ENCODE assay signal across 9 mouse cellular contexts in genomic region chr11:22677337-22677736, GRCm38 (mm10).
A peak's percentile ranks its signal among the peaks of the same experiment; 100 is the strongest.
DNase-seq lines count a peak whose midpoint lies in the region; ATAC-seq and TF ChIP-seq lines count a peak whose summit lies in the region.
"Had no signal": no experiment of that assay in that cellular context is flagged by ENCODE, and none has a peak within 500 bp of the region (broad histone marks: within the 10 kb centered on the region; RNA-seq: fewer than 3 reads in every experiment).

No protein-coding gene starts in this region.

- WGBS in heart, postnatal 0 days: 30% methylated on average over 2 of the region's 2 CpGs
- 29% methylated on average over 2 of the region's 2 CpGs for WGBS in heart, embryonic 10.5 days

- ATAC-seq in heart, postnatal 0 days (ENCODE audit: insufficient read depth, low read depth): no peak

- H3K4me1 ChIP-seq in heart, postnatal 0 days (ENCODE audit: control insufficient read depth, insufficient read depth): no peaks in the 10 kb centered on the region; the same call in 1 of the 2 replicates
- no peaks in the 10 kb centered on the region for H3K4me1 ChIP-seq in heart, embryonic 10.5 days

- no peak for DNase-seq in heart, postnatal 0 days (ENCODE audit: low spot score)
- no peak for DNase-seq in heart, embryonic 10.5 days (ENCODE audit: low spot score)
- DNase-seq in ES-CJ7 (ENCODE audit: low read depth, low spot score): peak; percentile 55
- DNase-seq in kidney, adult 8-10 months: peak; percentile 73 to 80
- peak; percentile 34 for DNase-seq in skeletal muscle tissue, adult 2 months (ENCODE audit: low read depth, low spot score)
- no peak for DNase-seq in layer of hippocampus, postnatal 36 days
- no peak for DNase-seq in layer of hippocampus, adult 8-10 months (ENCODE audit: low spot score in 2 of 2)
- no peak for DNase-seq in frontal cortex, adult 2 months (ENCODE audit: extremely low spot score in 1 of 2, low spot score in 1 of 2)

- H3K36me3 ChIP-seq in heart, postnatal 0 days (replicated peaks; ENCODE audit: control insufficient read depth, insufficient read depth, low read length): no peaks in the 10 kb centered on the region
- no peaks in the 10 kb centered on the region for H3K36me3 ChIP-seq in heart, embryonic 10.5 days
- H3K36me3 ChIP-seq: heart, embryonic 13.5 days had no signal

- no peaks in the 10 kb centered on the region for H3K9me3 ChIP-seq in heart, postnatal 0 days (replicated peaks; ENCODE audit: control insufficient read depth, low read length)
- H3K9me3 ChIP-seq in heart, embryonic 10.5 days: no peaks in the 10 kb centered on the region
- H3K9me3 ChIP-seq: heart, embryonic 13.5 days had no signal

- no peak overlapping the region for H3K27ac ChIP-seq in heart, postnatal 0 days (ENCODE audit: low read depth)
- no peak overlapping the region for H3K27ac ChIP-seq in heart, embryonic 10.5 days
- H3K27ac ChIP-seq: heart, embryonic 13.5 days had no signal

- H3K4me2 ChIP-seq in heart, postnatal 0 days (ENCODE audit: low read depth, low read length): no peak overlapping the region
- H3K4me2 ChIP-seq: heart, embryonic 13.5 days had no signal

- no peak overlapping the region for H3K9ac ChIP-seq in heart, postnatal 0 days (replicated peaks; ENCODE audit: low read depth, low read length)
- H3K9ac ChIP-seq: heart, embryonic 13.5 days had no signal

- no peak for TF ChIP-seq EP300 in heart, postnatal 0 days (IDR thresholded peaks at IDR 0.05; ENCODE audit: low read depth)

- H3K4me3 ChIP-seq in heart, postnatal 0 days (ENCODE audit: low read depth, low read length): no peak overlapping the region
- no peak overlapping the region for H3K4me3 ChIP-seq in heart, embryonic 10.5 days
- H3K4me3 ChIP-seq: heart, embryonic 13.5 days had no signal

- TF ChIP-seq CTCF in heart, postnatal 0 days (IDR thresholded peaks at IDR 0.05; ENCODE audit: low read depth): peak; percentile 67

- H3K27me3 ChIP-seq in heart, postnatal 0 days (ENCODE audit: control insufficient read depth, insufficient read depth, low read length): no peaks in the 10 kb centered on the region
- no peaks in the 10 kb centered on the region for H3K27me3 ChIP-seq in heart, embryonic 10.5 days (ENCODE audit: insufficient read depth, poor library complexity, severe bottlenecking)
- H3K27me3 ChIP-seq: heart, embryonic 13.5 days had no signal

Comparison
In these comparisons a context has a peak if more than half of its experiments do, and no peak if none do; other contexts are left out.
1. DNase-seq: peak in ES-CJ7 (single experiment), kidney, adult 8-10 months (2 of 2) and skeletal muscle tissue, adult 2 months (single experiment); none in heart, postnatal 0 days (single experiment), heart, embryonic 10.5 days (single experiment), layer of hippocampus, postnatal 36 days (0 of 2), layer of hippocampus, adult 8-10 months (0 of 2) and frontal cortex, adult 2 months (0 of 2).